Mouse (Mus musculus) ovary, adult 18-20 months (tissue): ENCODE data around the gene Ndel1.
A peak's percentile ranks its signal among the peaks of the same experiment; 100 is the strongest.
"Not testable (repeated sequence)": the region's sequence is repeated elsewhere in the genome, so short reads cannot be mapped to it uniquely, and the experiment has no call there.

ENCODE experiments used
- DNase-seq: peaks from one replicate; pipeline ENCODE4 v3.0.0; 2022; ENCODE audit warnings: low spot score, mixed read lengths

Gene Ndel1

GRCm38 (mm10) chr11:68851644-68852485, 19.8 kb downstream of the Ndel1 start:
- no peak for DNase-seq

DNA sequence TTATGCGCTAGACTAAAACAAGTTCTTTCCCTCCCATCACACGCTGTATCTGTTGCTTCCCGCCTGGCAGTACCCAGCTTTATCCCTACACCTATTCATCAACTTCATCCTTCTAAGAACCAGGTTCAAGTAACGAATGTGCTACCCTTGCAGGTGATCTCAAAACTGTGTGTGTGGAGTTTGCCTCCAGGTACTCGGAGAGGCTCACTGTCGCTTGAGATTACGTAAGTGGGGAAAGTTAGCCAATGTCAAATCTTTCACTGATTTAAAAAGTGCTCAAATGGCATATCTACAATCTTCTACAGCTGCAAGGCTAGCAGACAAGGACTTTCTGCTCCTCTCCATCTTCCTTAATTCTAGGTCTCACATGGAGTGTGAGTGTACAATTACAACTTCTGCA, 20.8 kb downstream of the Ndel1 start:
- no peak for DNase-seq

GRCm38 (mm10) chr11:68839606-68840005, 32.1 kb downstream of the Ndel1 start:
- DNase-seq: no peak

DNA sequence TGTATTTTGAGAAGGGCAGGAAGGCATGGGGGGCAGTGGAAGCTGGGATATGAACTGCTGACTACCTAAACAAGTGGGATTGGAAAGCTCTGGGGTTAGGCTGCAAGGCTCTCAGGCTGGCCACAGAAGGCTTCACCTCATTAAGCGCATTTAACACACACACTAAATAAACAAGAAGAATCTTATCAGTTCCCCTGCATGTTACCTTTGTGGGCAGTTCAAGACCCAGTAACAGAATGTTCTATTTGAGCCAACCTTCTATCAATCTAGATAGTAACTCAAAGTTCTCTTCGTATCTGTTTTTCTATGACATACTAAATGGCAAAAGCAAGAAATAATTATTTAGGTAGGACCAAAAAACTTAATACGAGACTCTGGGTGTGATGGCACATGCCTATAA, 36.6 kb downstream of the Ndel1 start:
- no peak for DNase-seq

GRCm38 (mm10) chr11:68833593-68833992, 38.1 kb downstream of the Ndel1 start:
- DNase-seq: no peak

DNA sequence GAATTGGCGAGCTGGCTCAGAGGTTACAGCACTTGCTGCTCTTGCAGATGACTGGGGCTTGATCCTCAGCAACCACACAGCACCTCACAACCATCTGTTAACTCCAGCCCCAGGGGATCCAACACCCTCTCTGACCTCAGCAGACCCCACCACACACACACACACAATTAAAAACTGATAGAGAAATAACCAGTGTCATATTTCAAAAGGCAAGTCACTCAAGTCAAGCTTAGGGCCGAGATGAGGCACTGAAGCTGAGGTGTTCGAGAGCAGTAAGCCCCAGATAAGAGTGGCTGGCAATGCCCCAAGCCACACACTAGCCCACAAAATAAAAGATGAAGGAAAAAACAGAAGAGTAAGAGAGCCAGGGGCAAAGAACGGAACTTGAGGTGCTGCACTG, 38.9 kb downstream of the Ndel1 start:
- no peak for DNase-seq

DNA sequence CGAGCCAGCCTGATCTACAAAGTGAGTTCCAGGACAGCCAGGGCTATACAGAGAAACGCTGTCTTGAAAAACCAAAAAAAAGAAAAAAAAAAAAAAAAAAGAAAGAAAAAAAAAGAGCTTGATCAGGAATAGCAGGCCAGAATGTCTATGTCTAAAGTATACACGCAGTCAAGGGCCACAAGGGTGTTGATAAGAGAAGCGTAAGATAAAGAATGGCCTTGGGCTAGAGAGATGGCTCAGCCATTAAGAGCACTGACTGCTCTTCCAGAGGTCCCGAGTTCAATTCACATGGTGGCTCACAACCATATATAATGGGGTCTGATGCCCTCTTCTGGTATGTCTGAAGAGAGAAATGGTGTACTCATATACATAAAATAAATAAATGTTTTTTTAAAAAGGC, 40.1 kb downstream of the Ndel1 start:
- not testable (repeated sequence) for DNase-seq

- no peak for DNase-seq
These were observed 44.9 kb downstream of the Ndel1 start for GRCm38 (mm10) chr11:68826735-68827134.

GRCm38 (mm10) chr11:68822326-68822725, 49.3 kb downstream of the Ndel1 start:
- no peak for DNase-seq

DNA sequence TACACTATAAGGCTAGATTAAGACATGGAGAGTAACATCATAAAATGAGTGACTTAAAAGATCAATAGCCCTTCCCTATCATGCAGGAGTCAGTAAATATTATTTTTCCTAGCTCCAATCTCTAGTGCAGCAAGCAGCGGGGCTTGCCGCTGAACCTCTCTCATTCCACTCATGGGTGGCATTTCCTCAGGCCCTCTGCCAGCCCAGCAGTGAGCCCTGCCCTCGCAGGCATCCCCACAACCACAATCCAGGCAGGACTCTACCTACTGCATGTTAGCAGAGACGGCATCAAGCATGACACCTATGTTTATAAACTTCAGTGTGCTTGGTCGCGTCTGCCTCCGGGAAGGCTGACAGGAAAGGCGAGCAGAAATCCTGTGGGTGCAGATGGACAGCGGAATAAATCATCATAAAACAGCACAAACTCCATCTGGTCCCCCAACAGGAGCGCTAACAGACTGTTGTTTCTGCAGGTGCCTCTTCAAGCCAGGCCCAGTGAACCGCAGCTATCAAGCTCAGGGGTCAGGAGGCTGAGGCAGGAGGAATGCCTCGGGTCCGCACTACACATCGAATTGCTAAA, 52.3 kb downstream of the Ndel1 start:
- no peak for DNase-seq

DNA sequence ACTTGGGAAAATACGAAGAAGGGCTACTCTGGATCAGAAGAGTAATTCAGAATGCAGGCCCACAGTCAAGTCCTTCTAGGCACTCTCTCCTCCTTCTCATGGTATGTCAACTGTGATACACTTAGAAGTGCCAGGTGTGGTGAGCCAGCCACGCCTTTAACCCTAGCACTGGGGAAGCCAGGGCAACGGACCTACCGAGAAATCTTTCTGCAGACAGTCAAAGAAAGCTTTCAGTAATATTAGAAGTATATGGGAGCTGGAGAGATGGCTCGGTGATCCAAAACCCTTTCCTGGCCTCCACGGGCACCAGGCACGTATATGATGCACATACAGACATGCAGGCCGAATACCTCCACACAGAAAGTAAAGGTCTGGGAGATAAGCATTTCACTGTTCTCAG, 53.2 kb downstream of the Ndel1 start:
- no peak for DNase-seq

- peak; percentile 12 for DNase-seq
These were observed 59.6 kb downstream of the Ndel1 start for GRCm38 (mm10) chr11:68811881-68812577.

DNA sequence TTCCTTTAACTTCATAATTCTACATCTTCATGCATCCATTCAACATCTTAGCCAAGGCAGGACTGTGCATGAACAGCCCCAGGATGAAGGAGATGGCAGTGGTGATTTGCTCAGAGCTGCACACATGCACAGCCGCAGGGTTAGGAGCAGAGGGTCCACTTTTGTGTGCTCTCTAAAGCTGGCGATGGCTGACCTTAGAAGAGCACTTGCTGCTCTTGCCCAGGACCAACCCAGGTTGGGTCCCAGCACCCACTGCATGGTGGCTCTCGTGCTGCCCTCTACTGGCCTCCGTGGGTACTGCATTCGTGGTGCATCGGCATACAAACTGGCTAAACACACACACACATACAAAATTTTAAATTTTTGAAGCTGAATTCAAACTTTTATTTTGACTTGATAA, 63.9 kb downstream of the Ndel1 start:
- no peak for DNase-seq

- DNase-seq: no peak
These were observed 66.5 kb downstream of the Ndel1 start for GRCm38 (mm10) chr11:68805148-68805547.

DNA sequence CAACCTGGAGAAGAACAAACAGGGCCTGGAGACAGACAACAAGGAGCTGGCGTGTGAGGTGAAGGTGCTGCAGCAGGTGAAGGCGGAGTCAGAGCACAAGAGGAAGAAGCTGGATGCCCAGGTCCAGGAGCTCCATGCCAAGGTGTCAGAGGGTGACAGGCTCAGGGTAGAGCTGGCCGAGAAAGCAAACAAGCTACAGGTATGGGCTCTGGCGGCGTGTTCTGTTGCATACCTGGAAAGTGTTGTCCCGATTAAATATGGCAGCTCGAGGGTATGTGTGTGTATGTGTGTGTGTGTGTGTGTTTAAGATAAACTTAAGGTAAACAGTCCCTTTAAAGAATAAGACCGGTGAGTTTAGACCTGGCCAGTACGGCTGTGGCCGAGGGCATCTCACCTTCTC, 73.4 kb downstream of the Ndel1 start:
- no peak for DNase-seq

GRCm38 (mm10) chr11:68791794-68792193, 79.9 kb downstream of the Ndel1 start:
- DNase-seq: no peak

- DNase-seq: no peak
These were observed 80.9 kb downstream of the Ndel1 start for GRCm38 (mm10) chr11:68790720-68791119.

DNA sequence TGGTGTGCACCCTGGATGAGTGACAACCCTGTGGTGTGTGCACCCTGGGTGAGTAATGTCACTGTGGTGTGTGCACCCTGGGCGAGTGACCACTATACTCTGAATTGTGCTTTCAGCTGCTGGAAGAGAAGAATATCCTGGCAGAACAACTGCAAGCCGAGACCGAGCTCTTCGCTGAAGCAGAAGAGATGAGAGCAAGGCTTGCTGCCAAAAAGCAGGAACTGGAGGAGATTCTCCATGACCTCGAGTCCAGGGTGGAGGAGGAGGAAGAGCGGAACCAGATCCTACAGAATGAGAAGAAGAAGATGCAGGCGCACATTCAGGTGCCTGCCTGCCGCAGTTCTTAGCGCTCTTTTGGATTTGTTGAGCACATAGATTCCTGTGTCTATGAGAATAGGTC, 84.4 kb downstream of the Ndel1 start:
- no peak for DNase-seq

DNA sequence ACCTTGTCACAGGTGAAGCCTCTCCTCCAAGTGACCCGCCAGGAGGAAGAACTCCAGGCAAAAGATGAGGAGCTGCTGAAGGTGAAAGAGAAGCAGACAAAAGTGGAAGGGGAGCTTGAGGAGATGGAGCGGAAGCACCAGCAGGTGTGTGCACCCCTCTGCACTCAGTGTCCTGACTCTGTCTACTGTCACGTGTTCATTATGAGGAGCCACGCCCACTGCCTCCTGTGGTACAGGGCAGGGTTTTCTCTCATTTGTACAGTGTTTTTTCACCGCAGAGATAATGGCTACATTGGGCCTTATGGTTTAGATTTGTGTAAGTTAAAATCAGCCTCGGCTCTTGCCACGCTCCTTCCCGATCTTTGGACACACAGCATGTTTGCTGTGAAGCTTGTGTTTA, 85.8 kb downstream of the Ndel1 start:
- DNase-seq: no peak

DNA sequence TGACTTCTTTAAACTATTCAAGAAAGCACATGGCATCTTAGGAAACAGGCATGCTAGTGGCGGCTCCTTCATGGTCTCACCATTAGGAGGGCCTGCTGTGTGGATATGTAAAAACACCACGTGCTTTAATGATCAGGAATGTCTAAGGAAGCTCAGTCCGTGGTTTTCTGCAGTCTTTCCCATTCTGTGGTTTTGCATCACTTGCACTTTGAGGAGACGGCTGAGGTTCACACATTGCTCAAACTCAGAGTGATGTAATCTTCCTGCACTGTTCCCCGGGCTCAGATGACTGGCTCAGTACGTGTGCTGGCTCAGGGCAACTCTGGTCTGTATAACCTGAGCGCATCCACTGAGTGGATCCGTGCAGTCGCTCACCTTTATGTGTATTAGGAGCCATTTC, 89.3 kb downstream of the Ndel1 start:
- DNase-seq: no peak

DNA sequence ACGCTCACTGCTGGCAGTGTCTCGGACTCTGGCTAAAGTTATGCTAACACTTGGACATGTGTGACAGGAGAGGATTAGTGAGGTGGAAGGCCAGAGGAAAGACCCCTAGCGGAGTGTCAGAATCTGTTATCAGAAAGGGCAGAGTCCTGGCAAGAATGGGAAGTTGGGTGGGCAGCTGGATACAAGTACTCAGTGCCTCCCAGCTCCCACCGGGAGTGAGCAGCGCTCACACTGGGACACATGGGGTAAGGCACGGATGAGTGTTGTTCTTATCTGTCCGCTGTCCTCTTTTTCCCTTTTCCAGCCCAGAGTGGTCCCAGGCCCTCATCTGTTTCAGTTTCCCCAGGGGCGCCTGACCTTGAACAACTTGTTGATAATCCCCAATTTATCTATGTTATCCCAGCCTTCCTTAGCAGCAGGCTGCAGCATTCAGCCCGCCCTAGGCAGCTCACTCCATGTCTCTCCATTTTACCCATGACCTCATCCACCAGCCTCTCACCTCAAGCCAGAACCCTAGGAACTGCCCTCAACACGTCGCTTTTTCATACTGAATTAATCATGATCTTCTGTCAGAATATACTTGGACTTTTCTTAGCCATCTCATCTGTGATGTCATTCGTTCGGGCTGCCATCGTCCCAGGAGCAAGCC, 91.1 kb downstream of the Ndel1 start:
- DNase-seq: no peak

DNA sequence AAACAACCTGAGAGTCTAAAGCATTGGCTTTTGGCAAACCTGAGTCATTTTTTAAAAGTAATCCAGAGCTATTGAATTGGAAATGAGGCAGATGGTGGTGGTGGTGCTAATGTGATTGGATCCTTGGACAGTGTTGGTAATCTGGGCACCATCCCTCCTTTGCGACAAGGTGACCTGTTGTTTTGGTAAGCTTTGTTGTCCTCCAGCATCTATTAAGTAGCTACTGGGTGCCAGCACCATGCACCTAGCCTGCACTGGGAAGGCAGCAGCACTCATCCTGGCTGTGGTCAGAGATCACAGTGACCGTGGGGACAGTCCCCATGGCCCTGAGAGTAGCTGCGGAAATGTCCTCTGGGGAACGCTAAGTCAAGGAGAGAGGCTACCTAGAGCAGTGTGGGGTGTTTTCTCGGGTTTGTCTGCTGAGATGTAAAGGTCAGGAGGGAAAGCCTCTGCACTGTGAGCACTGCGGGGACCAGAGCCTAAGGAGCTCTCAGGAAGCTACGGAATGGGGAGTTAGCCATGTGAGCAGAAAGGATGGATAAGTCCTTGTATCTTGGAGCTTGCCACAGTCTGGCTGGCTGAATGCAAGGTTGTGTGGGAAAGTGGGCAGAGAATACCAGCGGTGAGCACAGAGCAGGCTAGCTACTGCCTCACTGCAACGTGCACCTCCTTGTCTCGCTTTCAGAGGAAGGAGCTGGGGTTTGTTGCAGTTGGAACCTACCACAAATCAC, 91.8 kb downstream of the Ndel1 start:
- no peak for DNase-seq
